Mouse (Mus musculus) E14TG2a.4 (cell line): Measurements from ENCODE around the gene Dscam.
A peak's percentile ranks its signal among the peaks of the same experiment; 100 is the strongest.

ENCODE experiments used
- H3K27me3 ChIP-seq: 2 replicates; pipeline ENCODE4 v1.6.1; 2014; ENCODE audit warnings: low read length, control low read depth; ENCODE audit not compliant: insufficient read depth
- H3K36me3 ChIP-seq: 2 replicates; pipeline ENCODE4 v1.6.1; 2014; ENCODE audit warnings: low read length, control low read depth; ENCODE audit not compliant: insufficient read depth
- H3K4me1 ChIP-seq: replicated peaks from 2 replicates; pipeline ENCODE4 v1.6.1; 2014; ENCODE audit warnings: low read depth, low read length, control low read depth
- H3K4me3 ChIP-seq: replicated peaks from 2 replicates; pipeline ENCODE4 v1.5.1; 2014; ENCODE audit warnings: mild to moderate bottlenecking, low read length
- H3K9me3 ChIP-seq: 2 replicates; pipeline ENCODE4 v1.6.1; 2014; ENCODE audit warnings: low read length, control low read depth
- CTCF ChIP-seq: conservative IDR thresholded peaks from 2 replicates; pipeline ENCODE4 v1.5.1; 2014; ENCODE audit warnings: low read length
- NANOG ChIP-seq: IDR thresholded peaks from 2 replicates; pipeline ENCODE4 v1.6.1; 2014; ENCODE audit warnings: borderline replicate concordance, low read length, mixed read lengths
- POU5F1 ChIP-seq: IDR thresholded peaks from 2 replicates; pipeline ENCODE4 v1.6.1; 2014; ENCODE audit warnings: low read length, borderline replicate concordance

The Dscam gene

DNA sequence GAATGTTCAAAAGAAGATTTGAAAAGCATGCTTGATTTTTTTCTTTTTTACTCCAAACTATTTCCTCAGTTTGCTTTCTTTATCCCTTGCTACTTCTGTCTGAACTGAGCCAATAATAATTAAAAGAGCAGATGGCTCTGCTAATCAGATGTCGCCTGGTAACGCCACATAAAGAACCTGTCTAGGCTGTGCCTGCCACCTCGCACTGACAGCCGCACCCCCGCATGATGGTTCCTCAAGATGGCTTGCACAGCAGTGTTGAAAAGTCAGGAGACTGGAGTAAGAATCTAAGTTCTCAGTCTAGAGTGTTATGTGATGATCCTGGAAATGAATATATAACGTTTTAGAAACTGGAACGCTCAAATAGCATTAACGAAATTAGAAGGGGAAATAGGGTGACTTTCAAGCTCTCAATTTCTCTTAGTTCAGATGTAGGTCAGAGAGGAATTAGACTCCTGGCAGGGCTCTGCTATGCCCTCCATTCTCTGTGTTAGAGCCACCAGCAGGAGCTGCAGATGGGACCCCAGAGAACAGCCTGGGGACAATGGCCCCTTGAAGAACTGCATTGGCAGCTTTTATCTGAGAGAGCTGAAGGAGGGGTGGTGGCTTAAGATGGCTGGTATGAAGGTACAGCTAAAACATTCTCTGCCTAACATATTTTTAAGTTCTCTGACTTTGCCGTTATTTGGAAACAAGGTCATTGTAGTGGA lies 326.7 kb downstream of the Dscam start:
- peaks cover 49% of the 10 kb centered on the region for H3K4me1 ChIP-seq
- no peaks in the 10 kb centered on the region for H3K9me3 ChIP-seq
- no peak overlapping the region for H3K4me3 ChIP-seq
- no peak for TF ChIP-seq CTCF
- no peaks in the 10 kb centered on the region for H3K36me3 ChIP-seq
- no peaks in the 10 kb centered on the region for H3K27me3 ChIP-seq

DNA sequence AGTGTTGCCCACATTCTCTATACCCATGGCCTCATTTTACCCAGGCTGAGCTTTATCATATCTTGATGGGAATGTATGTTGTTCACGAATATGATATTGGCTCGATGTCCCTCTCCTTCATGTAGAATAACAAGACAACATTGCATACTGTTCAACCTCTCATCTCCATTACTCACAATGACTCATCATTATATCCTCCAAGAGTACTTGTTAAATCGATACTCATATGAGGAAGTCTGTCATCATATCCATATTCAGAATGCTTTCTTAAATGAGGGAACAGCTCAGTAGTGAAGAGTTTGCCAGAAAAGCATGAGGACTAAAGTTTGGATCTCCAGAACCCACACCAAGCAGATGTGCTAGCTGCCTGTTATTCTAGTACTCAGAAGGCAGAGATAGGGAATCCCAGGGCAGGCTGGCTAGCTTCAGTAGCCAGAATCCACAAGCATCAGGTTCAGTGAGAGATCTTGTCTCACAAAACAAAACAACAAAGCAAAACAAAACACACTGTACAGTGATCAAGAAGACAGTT lies 327.7 kb downstream of the Dscam start:
- Histone ChIP-seq H3K9me3 (no peaks in the 10 kb centered on the region), H3K4me3 (no peak overlapping the region), H3K4me1 (peaks cover 50% of the 10 kb centered on the region), H3K36me3 (no peaks in the 10 kb centered on the region), H3K27me3 (no peaks in the 10 kb centered on the region)
- no peak for TF ChIP-seq CTCF
- no peak for TF ChIP-seq POU5F1
- TF ChIP-seq NANOG: no peak

DNA sequence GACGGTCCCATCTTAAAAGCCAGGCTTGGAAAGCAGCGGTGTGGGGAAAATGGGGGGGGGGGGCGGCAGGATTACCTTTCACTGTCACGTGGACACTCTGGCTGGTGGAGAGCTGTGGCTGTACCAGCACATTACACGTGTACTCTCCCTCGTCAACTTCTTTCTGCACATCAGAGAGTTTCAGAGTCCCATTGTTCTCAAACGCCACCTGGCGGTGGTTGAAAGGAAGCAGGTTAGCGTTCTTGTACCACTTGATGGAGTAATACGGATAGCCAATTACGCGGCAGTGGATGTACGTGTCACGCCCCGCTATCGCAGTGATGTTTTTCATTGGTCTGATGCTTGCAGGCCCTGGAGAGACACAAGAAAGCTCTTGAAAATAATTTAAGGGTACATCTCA lies 350.9 kb downstream of the Dscam start:
- H3K9me3 ChIP-seq: no peaks in the 10 kb centered on the region
- TF ChIP-seq NANOG: no peak
- TF ChIP-seq POU5F1: no peak
- peak; percentile 63 for TF ChIP-seq CTCF

DNA sequence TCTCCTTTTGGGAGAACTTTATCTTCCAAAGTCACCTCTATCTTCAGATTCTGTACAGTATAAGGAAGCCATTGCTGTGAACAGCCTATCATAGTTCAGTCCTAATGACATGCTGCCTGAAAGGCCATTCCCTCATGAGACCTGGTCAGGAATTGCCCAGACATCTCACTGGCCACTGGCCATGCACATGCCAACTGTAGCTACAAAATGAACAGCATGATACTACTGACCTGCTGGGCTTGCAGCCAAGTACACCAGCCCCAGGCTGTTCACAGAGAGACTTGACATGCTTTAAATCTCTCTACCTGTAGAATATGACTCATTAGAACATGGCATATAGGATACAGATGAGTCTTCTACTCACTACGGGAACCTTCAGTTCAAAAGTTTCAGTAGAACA lies 364.3 kb downstream of the Dscam start:
- no peak overlapping the region for H3K4me3 ChIP-seq
- no peaks in the 10 kb centered on the region for H3K4me1 ChIP-seq
- no peak for TF ChIP-seq POU5F1
- TF ChIP-seq NANOG: no peak
- TF ChIP-seq CTCF: no peak

More for the DNA sequence above, 350.9 kb downstream of the Dscam start:
- H3K4me3 ChIP-seq: no peak overlapping the region
- peaks cover 3% of the 10 kb centered on the region; the same call in 1 of the 2 replicates for H3K27me3 ChIP-seq
- H3K4me1 ChIP-seq: no peaks in the 10 kb centered on the region
- H3K36me3 ChIP-seq: no peaks in the 10 kb centered on the region

DNA sequence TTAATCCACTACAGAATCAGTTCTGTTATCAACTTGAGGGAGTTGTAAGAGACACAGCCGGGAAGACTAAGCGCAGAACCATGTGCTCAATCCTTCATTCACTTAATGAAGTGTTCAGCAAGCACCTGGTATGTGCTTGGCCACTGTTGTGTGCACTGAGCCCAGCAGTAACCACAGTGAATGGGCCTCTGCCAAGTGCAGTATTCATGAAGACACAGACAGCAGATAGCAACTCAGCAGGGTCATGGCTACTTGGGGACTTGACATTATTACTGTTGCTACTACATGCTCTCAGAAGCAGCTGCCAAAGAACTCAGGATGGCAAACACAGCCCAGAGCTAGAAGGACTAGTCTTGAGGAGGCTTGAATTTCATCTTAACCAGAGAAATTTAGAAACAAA lies 367.9 kb downstream of the Dscam start:
- TF ChIP-seq CTCF (no peak), POU5F1 (no peak), NANOG (no peak)
- no peaks in the 10 kb centered on the region for H3K36me3 ChIP-seq

More for the DNA sequence above, 364.3 kb downstream of the Dscam start:
- Histone ChIP-seq H3K27me3 (no peaks in the 10 kb centered on the region), H3K36me3 (no peaks in the 10 kb centered on the region), H3K9me3 (no peaks in the 10 kb centered on the region)

DNA sequence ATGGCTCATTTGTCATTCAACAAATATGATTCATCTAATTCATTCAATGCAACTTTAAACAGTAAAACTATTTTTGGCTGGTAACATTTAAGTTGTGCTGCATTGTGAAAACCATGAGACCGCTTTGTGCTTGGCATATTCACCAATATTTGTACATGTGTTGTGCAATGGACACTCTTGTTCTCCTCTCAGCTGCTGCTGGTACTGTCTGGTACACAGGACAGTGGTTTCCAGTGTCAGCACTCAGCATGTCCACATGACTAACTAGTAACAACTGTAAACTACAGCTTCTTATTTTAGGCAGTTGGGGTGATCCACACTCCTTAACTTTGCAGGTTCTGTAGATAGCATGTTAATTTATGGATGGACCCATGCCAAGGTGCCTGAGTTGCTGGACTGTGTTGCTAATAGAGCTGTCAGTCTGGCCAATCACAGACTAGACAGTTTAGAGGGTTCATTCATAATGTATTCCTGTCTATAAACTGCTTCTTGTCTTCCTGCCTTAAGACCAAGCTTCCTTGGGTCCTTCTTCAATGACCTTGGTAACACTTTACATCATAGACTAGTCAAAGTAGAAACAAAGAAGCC lies 368.8 kb downstream of the Dscam start:
- H3K4me1 ChIP-seq: no peaks in the 10 kb centered on the region
- H3K9me3 ChIP-seq: no peaks in the 10 kb centered on the region
- no peak overlapping the region for H3K4me3 ChIP-seq
- no peaks in the 10 kb centered on the region for H3K36me3 ChIP-seq
- no peak for TF ChIP-seq CTCF
- no peak for TF ChIP-seq POU5F1
- TF ChIP-seq NANOG: no peak
- H3K27me3 ChIP-seq: no peaks in the 10 kb centered on the region

More for the DNA sequence above, 367.9 kb downstream of the Dscam start:
- no peaks in the 10 kb centered on the region for H3K4me1 ChIP-seq
- H3K9me3 ChIP-seq: no peaks in the 10 kb centered on the region
- no peak overlapping the region for H3K4me3 ChIP-seq
- no peaks in the 10 kb centered on the region for H3K27me3 ChIP-seq

DNA sequence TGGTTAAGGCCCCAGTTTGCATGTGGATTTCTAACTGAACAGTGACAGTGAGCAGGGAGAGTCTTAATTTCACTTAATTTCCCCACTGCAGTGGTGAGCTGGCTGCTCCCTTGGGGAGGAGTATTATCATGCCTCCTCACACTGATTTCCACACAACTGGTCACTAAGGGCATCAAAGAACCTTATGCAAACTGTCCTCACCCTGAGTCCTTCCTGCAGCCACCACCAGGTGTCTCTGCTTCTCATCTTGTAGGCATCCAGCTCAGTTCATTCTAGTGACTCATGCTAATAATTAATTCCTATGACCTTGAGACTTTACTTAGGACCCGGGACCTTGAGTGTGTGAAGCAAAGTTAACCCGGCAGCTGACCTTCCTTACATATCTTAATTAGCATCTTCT lies 375.1 kb downstream of the Dscam start:
- no peaks in the 10 kb centered on the region for H3K27me3 ChIP-seq
- TF ChIP-seq POU5F1: no peak
- TF ChIP-seq CTCF: peak; percentile 35
- no peaks in the 10 kb centered on the region for H3K9me3 ChIP-seq
- H3K4me3 ChIP-seq: no peak overlapping the region
- H3K4me1 ChIP-seq: no peaks in the 10 kb centered on the region
- no peaks in the 10 kb centered on the region for H3K36me3 ChIP-seq

DNA sequence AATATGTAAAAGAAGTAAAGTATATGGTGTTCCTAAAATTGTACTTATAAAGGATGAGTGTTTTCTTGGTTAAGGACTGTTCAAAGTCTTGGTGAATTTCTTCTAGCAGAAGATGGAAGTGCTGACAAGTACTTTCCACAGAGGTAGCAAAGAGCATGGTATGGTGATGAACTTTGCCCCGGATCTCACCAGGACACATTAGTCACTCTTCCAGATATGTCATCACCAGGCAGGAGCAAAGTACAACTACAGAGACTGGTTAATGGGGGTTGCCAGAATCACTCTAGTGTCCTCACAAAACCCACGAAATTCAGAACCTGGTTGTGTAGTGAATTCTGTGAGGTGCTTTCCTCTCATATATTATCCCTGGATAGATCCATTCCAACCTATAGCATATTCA lies 379.2 kb downstream of the Dscam start:
- H3K9me3 ChIP-seq: no peaks in the 10 kb centered on the region
- H3K4me3 ChIP-seq: no peak overlapping the region
- no peak for TF ChIP-seq NANOG
- no peaks in the 10 kb centered on the region for H3K4me1 ChIP-seq
- no peaks in the 10 kb centered on the region for H3K27me3 ChIP-seq
- no peaks in the 10 kb centered on the region for H3K36me3 ChIP-seq

DNA sequence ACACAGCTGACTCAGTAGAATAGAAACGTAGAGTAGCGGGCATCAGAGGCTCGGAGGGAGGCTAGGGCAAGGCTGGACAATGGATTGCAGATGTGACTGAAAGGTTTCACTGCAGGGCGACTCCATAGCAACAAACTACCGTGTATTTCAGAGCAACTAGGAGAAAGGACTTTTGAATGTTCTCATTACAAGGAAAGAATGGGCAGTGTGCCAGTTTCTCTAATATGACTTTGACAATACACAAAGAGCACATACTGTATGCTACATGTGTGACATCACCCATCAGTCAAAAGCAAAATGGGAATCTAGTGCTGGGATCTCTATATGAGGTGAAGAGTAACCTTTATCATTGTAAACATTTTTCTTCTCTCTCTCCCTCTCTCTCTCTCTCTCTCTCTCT lies 382.3 kb downstream of the Dscam start:
- Histone ChIP-seq H3K4me1 (no peaks in the 10 kb centered on the region), H3K27me3 (no peaks in the 10 kb centered on the region), H3K9me3 (no peaks in the 10 kb centered on the region), H3K36me3 (no peaks in the 10 kb centered on the region), H3K4me3 (no peak overlapping the region)
- TF ChIP-seq NANOG (no peak), POU5F1 (no peak), CTCF (no peak)
